Mouse (Mus musculus) small intestine, adult 2 months (tissue): ENCODE data around the gene Ahsa2. TPM values are rescaled to one million over a fixed set of nuclear protein-coding genes. Genes with fewer than 3 reads are reported as not detected.
"Not testable (repeated sequence)": the region's sequence is repeated elsewhere in the genome, so short reads cannot be mapped to it uniquely, and the experiment has no call there.

Experiments
- H3K27ac ChIP-seq: fragments of 200-500 bp; 2 replicates; pipeline ENCODE4 v1.5.1; 2012; ENCODE audit warnings: low read depth, low read length, control low read depth, inconsistent platforms; ENCODE audit not compliant: insufficient read depth
- H3K27me3 ChIP-seq: fragments of 200-500 bp; 2 replicates; pipeline ENCODE4 v1.6.1; 2012; ENCODE audit warnings: mild to moderate bottlenecking, moderate library complexity, low read length, inconsistent platforms; ENCODE audit not compliant: control insufficient read depth, insufficient read depth
- H3K36me3 ChIP-seq: fragments of 200-500 bp; 2 replicates; pipeline ENCODE4 v1.6.1; 2012; ENCODE audit warnings: mild to moderate bottlenecking, low read length, control low read depth, inconsistent platforms; ENCODE audit not compliant: control insufficient read depth, insufficient read depth
- H3K4me1 ChIP-seq: fragments of 200-500 bp; 2 replicates; pipeline ENCODE4 v1.6.1; 2012; ENCODE audit warnings: low read length, inconsistent platforms, mixed read lengths; ENCODE audit not compliant: control insufficient read depth, insufficient read depth, insufficient read length
- H3K4me3 ChIP-seq: fragments of 200-500 bp; 2 replicates; pipeline ENCODE4 v1.5.1; 2012; ENCODE audit warnings: low read depth, mild to moderate bottlenecking, control low read depth, inconsistent platforms, low read length, moderate library complexity
- CTCF ChIP-seq: fragments of 200-500 bp; IDR thresholded peaks from 2 replicates; pipeline ENCODE4 v1.5.1; 2012; ENCODE audit warnings: low read depth, mild to moderate bottlenecking, control low read depth, inconsistent platforms, low read length, moderate library complexity, mixed read lengths; ENCODE audit not compliant: insufficient replicate concordance, insufficient read length; ENCODE audit errors: extremely low read depth
- POLR2A ChIP-seq: fragments of 200-500 bp; IDR thresholded peaks from 2 replicates; pipeline ENCODE4 v1.6.1; 2012; ENCODE audit warnings: low read depth, mild to moderate bottlenecking, control low read depth, inconsistent platforms, low read length, moderate library complexity
- WGBS: fragments of 180-500 bp; shearing (Covaris S2); methylation state at CpG from one replicate; pipeline ENCODE4 v1.1.7; 2018; 5-methylcytosine and 5-hydroxymethylcytosine counted together
- polyA plus RNA-seq: library from polyadenylated mRNA; depleted of rRNA; stranded (reverse); fragments of >200 nt; gene quantifications from 2 replicates; pipeline ENCODE4 v1.2.3, GENCODE M21; 2012; rRNA removed

Ahsa2 gene
- polyA plus RNA-seq, 1 experiment: 7.1 TPM

DNA sequence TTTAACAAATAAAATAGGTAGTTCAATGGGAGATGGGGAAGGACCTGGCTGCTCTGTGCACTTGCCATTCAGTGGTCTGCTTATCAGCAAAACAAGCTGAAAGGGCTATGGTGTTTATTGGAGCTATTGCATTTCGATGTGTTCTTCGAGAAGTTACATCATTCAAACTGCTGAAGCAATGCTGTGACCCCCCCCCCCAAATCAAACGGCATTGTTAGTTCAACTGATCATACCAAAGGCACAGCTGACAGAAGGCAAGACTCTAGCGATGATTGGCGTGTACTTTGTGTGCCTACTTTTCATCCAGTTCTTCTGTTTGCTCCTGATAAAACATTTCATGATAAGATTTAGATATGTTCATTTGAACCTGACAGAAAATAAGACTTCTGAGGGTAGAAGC is 779 bp upstream of the Ahsa2 start:
- H3K27ac ChIP-seq: no peak overlapping the region

GRCm38 (mm10) chr11:23497335-23497717 is 504 bp downstream of the Ahsa2 start:
- H3K4me1 ChIP-seq: peaks cover 16% of the 10 kb centered on the region; the same call in 1 of the 2 replicates
- no peak for TF ChIP-seq CTCF
- TF ChIP-seq POLR2A: no peak
- H3K36me3 ChIP-seq: peaks cover 18% of the 10 kb centered on the region
- H3K27ac ChIP-seq: peak overlapping the region; percentile 60
- no peaks in the 10 kb centered on the region for H3K27me3 ChIP-seq
- peak overlapping the region; percentile 78 for H3K4me3 ChIP-seq
- under 1% methylated on average over 22 of the region's 22 CpGs for WGBS

More for the DNA sequence above, 779 bp upstream of the Ahsa2 start:
- H3K4me3 ChIP-seq: no peak overlapping the region
- WGBS: 17% methylated on average over 5 of the region's 5 CpGs
- H3K4me1 ChIP-seq: peaks cover 16% of the 10 kb centered on the region; the same call in 1 of the 2 replicates
- no peak for TF ChIP-seq CTCF
- no peak for TF ChIP-seq POLR2A
- H3K27me3 ChIP-seq: no peaks in the 10 kb centered on the region
- peaks cover 6% of the 10 kb centered on the region for H3K36me3 ChIP-seq

GRCm38 (mm10) chr11:23496661-23497060 is 1.2 kb downstream of the Ahsa2 start:
- no peak for TF ChIP-seq CTCF
- no peak for TF ChIP-seq POLR2A
- peaks cover 23% of the 10 kb centered on the region for H3K36me3 ChIP-seq
- peaks cover 16% of the 10 kb centered on the region; the same call in 1 of the 2 replicates for H3K4me1 ChIP-seq
- WGBS: 31% methylated on average over 6 of the region's 6 CpGs
- H3K4me3 ChIP-seq: peak overlapping the region; percentile 43
- H3K27ac ChIP-seq: no peak overlapping the region
- H3K27me3 ChIP-seq: no peaks in the 10 kb centered on the region

DNA sequence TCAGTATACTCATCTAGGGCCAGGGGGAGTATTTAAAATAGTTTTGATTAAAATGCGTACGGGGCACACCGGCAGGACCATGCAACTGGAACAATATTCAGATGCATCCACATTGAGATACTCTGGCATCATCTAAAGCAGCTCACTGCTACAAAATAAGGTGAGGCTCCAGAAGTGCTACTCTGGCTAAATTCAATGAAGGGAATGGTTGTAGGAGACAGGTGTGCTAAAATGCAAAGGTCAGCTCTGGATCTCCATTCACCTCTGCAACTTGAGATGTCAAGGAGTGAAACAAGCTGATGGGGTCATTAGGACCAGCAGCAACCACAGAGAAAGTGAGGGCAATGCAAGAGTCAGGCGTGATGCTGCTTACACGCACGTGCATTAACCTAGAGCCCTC is 2.6 kb downstream of the Ahsa2 start:
- WGBS: 95% methylated on average over 6 of the region's 6 CpGs
- Histone ChIP-seq H3K27ac (no peak overlapping the region), H3K4me1 (peaks cover 16% of the 10 kb centered on the region; the same call in 1 of the 2 replicates), H3K36me3 (peaks cover 34% of the 10 kb centered on the region), H3K4me3 (no peak overlapping the region), H3K27me3 (no peaks in the 10 kb centered on the region)
- TF ChIP-seq POLR2A (no peak), CTCF (no peak)

DNA sequence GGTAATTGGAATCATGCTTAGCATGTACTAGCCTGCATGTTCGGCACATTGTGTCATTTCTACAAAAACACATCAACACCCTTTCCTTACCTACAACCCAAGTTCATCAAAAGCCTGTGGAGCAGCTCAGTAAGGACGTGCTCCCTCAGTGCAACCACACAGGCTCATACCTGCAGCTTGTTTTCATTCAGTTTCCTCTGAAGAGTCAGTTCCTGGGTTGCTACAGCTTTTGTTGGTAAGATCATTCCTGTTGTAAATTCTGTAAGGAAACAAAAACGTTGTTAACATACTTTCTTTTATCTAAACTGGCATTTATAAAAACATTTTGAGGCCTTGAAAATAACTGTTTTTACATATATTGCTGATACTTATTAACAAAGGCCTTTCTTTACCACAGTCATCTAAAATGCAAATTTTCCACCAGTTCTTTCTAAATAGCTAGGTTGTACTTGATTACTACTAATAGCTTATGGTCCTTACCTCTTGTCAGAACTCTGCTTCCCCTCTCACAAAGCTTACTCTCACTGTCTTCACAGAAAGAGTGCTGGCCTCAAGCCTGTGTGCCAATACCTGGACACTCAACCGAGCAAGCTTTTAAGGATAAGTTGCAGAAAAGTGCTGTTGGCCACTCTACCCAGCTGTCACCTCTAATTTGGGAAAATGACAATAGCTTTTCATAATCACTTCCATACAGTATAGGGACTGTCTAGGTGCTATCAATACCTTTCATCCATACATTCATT is 5.6 kb downstream of the Ahsa2 start:
- TF ChIP-seq CTCF: no peak
- no peak for TF ChIP-seq POLR2A
- H3K27me3 ChIP-seq: no peaks in the 10 kb centered on the region
- peaks cover 54% of the 10 kb centered on the region for H3K36me3 ChIP-seq
- H3K4me3 ChIP-seq: no peak overlapping the region
- peaks cover 14% of the 10 kb centered on the region; the same call in 1 of the 2 replicates for H3K4me1 ChIP-seq
- H3K27ac ChIP-seq: no peak overlapping the region
- 87% methylated on average over 4 of the region's 4 CpGs for WGBS

DNA sequence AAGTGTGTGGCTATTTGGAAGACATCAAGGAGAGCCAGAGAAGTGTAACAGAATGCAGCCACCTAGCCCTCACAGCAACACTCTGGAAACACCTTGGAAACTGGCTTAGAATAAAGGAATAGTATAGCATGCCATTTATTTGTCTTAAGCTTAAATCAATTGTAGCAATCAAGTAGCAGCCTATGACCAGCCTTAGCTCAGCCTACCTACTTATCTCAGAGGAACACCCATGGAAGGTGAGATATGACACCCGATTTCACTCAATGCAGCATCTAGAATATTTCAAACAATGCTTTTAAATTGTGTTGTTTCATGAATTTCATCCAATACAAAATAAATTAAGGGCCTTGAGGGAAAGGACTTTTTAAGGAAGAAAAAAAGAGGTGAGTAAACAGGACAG is 7.9 kb downstream of the Ahsa2 start:
- Histone ChIP-seq H3K27ac (no peak overlapping the region), H3K4me1 (no peaks in the 10 kb centered on the region), H3K36me3 (peaks cover 65% of the 10 kb centered on the region), H3K4me3 (no peak overlapping the region), H3K27me3 (no peaks in the 10 kb centered on the region)
- WGBS: 53% methylated on average over 1 of the region's 1 CpGs
- TF ChIP-seq POLR2A (no peak), CTCF (no peak)

DNA sequence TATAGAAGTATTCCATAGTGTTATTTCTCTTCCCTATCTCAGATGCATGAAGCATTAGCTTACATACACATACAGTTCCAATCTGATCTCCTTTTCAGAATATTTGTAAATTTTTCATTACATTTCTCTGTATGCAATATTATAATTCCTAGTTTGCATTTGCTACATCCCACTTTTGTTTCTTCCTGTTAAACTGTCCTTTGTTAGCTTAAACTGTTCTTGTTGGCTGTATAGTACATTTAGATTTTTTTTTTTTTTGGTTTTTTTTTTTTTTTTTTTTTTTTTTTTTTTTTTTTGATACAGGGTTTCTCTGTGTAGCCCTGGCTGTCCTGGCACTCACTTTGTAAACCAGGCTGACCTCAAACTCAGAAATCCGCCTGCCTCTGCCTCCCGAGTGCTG is 32.0 kb downstream of the Ahsa2 start:
- 95% methylated on average over 2 of the region's 2 CpGs for WGBS
- H3K27ac ChIP-seq, H3K4me3 ChIP-seq, H3K4me1 ChIP-seq, H3K27me3 ChIP-seq: not testable (repeated sequence)
- peaks cover 38% of the 10 kb centered on the region for H3K36me3 ChIP-seq

Other genes starting within 250 kb of the Ahsa2 start
- gene Xpo1, start 242.0 kb downstream of the Ahsa2 start, polyA plus RNA-seq: 1.2 and 1.8 TPM in 2 replicates
- gene Usp34, start 191.1 kb downstream of the Ahsa2 start, polyA plus RNA-seq: 1.4 and 3.1 TPM in 2 replicates
- not detected in 2 replicates for gene 1700093K21Rik, start 23.1 kb upstream of the Ahsa2 start, polyA plus RNA-seq
- 0.23 and 0.67 TPM in 2 replicates for gene 0610010F05Rik, start 135.6 kb upstream of the Ahsa2 start, polyA plus RNA-seq
- 0.36 and 0.51 TPM in 2 replicates for gene Pus10, start 167.6 kb upstream of the Ahsa2 start, polyA plus RNA-seq
- 2.7 and 6.0 TPM in 2 replicates for gene Pex13, start 167.9 kb upstream of the Ahsa2 start, polyA plus RNA-seq